Mouse (Mus musculus) liver, embryonic 14.5 days (tissue): ENCODE data around the gene Syt15.

Source experiments
- CTCF ChIP-seq: IDR thresholded peaks from 2 replicates; pipeline ENCODE4 v1.5.1; 2016; ENCODE audit warnings: antibody characterized with exemption, low read depth, control low read depth
- EP300 ChIP-seq: IDR thresholded peaks from 2 replicates; pipeline ENCODE4 v1.6.1; 2016; ENCODE audit warnings: antibody characterized with exemption, low read depth

- TF ChIP-seq EP300 = no peak
- no peak for TF ChIP-seq CTCF
Observed at GRCm38 (mm10) chr14:34215451-34216127, 3.8 kb upstream of the Syt15 start.
